Mouse (Mus musculus) ES-E14 (cell line): ENCODE measurements around the gene Mepe.

Experiments
- MAFK ChIP-seq: IDR thresholded peaks from 2 replicates; pipeline ENCODE4 v1.6.1; 2014; ENCODE audit warnings: mild to moderate bottlenecking, low read depth, low read length, inconsistent platforms; ENCODE audit not compliant: insufficient read depth
- ZNF384 ChIP-seq: IDR thresholded peaks from 2 replicates; pipeline ENCODE4 v1.6.1; 2012; ENCODE audit warnings: low read depth, low read length, inconsistent platforms

DNA sequence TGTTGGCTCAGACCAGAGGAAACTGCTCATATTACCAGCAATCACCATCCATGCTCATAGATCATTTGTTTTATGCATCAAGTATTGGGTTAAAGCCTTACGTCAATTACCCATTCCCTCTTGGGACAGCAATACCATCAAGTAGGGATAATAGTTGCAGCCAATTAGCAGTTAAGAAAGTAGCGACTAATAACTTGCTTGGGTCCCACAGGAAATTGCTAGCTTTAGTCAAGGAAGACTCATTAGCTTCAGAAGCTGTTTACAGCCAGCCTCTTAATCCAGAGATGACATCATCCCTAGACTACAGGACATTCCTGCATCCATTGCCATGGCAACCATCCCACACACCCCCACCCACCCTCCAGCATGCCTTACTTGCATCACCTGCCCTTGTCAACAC, 50.0 kb downstream of the Mepe start:
- no peak for TF ChIP-seq ZNF384
- no peak for TF ChIP-seq MAFK
